Mouse (Mus musculus): ENCODE measurements around the gene Gm20403. TPM values are rescaled to one million over a fixed set of nuclear protein-coding genes. Genes with fewer than 3 reads are reported as not detected.

The Gm20403 gene
- polyA plus RNA-seq, 2 experiments, result not detected

DNA sequence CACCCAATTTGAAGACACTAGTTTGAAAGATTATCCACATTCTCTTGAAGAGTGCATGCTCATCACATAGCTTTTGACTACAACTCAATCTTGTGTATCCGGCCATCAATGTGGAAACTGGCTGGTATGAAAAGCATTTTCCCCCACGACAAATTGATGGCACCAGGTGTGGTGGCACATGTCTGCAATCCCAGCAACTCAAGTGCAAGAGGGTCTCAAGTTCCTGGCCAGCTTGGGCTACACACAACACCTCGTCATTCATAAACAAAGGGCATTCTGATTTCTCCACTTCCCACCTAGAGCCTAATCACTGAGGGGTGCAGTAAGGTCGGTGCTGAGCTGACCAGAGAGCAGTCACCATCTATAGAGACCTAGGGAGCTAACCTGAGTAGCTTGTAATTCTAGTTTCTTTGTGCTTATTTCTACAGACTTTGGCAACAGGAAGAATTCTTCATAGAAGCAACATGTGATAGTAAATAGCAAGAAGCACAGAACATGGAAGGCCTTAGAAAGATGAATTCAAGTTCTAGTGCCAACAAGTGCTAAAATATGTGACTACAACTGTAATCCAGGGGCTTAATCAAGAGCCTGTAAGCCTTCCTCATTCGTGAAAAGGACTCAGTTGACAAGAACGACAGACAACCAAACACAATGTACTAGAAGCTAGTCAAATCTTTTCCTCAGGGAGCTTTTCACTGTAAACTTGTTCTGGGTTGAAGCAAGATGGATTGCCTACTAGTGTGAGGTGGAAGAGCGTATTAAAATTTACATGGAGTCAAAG, 3.2 kb downstream of the Gm20403 start:
- no peak for TF ChIP-seq POLR2A (IDR thresholded peaks at IDR 0.05; ENCODE audit: borderline replicate concordance, extremely low read depth, insufficient read depth, insufficient read length)
- H3K4me1 ChIP-seq (ENCODE audit: control insufficient read depth, insufficient read depth, low read length), result no peaks in the 10 kb centered on the region
- ATAC-seq (ENCODE audit: low FRiP score, low read depth) (no peak), DNase-seq (ENCODE audit: low spot score) (no peak)
- no peaks in the 10 kb centered on the region for H3K9me3 ChIP-seq (ENCODE audit: control insufficient read depth, low read length)
- no peak overlapping the region for H3K4me3 ChIP-seq (replicated peaks; ENCODE audit: low read length)
- no peak overlapping the region for H3K27ac ChIP-seq (replicated peaks; ENCODE audit: low read depth, low read length)
- H3K27me3 ChIP-seq (ENCODE audit: control insufficient read depth, insufficient read depth, low read length), result no peaks in the 10 kb centered on the region
- no peak overlapping the region for H3K9ac ChIP-seq (ENCODE audit: low read depth, low read length, severe bottlenecking)
- H3K36me3 ChIP-seq (ENCODE audit: control insufficient read depth, insufficient read depth, low read length), result no peaks in the 10 kb centered on the region
- H3K4me2 ChIP-seq (replicated peaks; ENCODE audit: low read depth, low read length, severe bottlenecking), result no peak overlapping the region
- WGBS, result 73% methylated on average over 7 of the region's 7 CpGs

DNA sequence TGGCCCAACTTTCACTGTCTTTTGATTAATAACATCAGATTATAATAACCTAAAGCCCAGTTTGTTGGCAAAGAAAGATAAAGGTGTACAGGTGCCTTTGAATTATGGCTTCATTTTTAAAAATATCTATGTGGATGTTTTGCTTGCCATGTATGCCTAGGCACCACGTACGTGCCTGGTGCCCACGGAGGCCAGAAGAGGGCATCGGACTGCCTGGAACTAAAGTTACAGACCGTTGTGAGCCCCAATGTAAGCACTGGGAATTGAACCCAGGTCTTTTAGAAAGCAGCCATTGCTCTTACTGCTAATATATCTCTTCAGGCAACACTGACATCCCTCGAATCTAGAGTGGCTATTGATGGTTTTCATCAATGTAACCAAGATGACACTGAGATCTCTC, 4.4 kb downstream of the Gm20403 start:
- Histone ChIP-seq H3K4me3 (replicated peaks; ENCODE audit: low read length) (no peak overlapping the region), H3K27me3 (ENCODE audit: control insufficient read depth, insufficient read depth, low read length) (no peaks in the 10 kb centered on the region), H3K9me3 (ENCODE audit: control insufficient read depth, low read length) (no peaks in the 10 kb centered on the region), H3K4me1 (ENCODE audit: control insufficient read depth, insufficient read depth, low read length) (no peaks in the 10 kb centered on the region), H3K27ac (replicated peaks; ENCODE audit: low read depth, low read length) (no peak overlapping the region), H3K4me2 (replicated peaks; ENCODE audit: low read depth, low read length, severe bottlenecking) (no peak overlapping the region), H3K9ac (ENCODE audit: low read depth, low read length, severe bottlenecking) (no peak overlapping the region), H3K36me3 (ENCODE audit: control insufficient read depth, insufficient read depth, low read length) (no peaks in the 10 kb centered on the region)
- DNase-seq (ENCODE audit: low spot score) (no peak), ATAC-seq (ENCODE audit: low FRiP score, low read depth) (no peak)
- WGBS, result 78% methylated on average over 6 of the region's 6 CpGs
- TF ChIP-seq POLR2A (IDR thresholded peaks at IDR 0.05; ENCODE audit: borderline replicate concordance, extremely low read depth, insufficient read depth, insufficient read length), result no peak

DNA sequence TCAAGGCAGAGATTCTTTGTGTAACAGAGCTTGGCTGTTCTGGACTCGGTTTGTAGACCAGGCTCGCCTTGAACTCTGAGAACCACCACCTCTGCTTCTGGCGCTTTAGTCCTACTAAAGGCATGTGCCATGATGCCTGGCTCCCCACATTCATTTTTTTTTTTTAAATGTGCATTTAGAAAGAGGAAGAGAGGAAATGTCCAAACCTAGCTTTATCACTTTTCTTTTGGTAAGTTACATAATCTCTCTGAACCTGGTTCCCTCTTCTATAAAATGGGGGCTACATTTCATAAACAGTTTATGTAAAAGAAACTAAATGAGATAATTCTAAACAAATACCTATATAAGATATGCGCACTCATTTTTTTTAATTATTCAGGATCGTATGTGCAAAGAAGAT, 5.4 kb downstream of the Gm20403 start:
- Histone ChIP-seq H3K4me2 (replicated peaks; ENCODE audit: low read depth, low read length, severe bottlenecking) (no peak overlapping the region), H3K9ac (ENCODE audit: low read depth, low read length, severe bottlenecking) (no peak overlapping the region), H3K9me3 (ENCODE audit: control insufficient read depth, low read length) (no peaks in the 10 kb centered on the region), H3K4me1 (ENCODE audit: control insufficient read depth, insufficient read depth, low read length) (peaks cover 7% of the 10 kb centered on the region; the same call in 1 of the 2 replicates), H3K27ac (replicated peaks; ENCODE audit: low read depth, low read length) (no peak overlapping the region), H3K36me3 (ENCODE audit: control insufficient read depth, insufficient read depth, low read length) (no peaks in the 10 kb centered on the region), H3K4me3 (replicated peaks; ENCODE audit: low read length) (no peak overlapping the region), H3K27me3 (ENCODE audit: control insufficient read depth, insufficient read depth, low read length) (no peaks in the 10 kb centered on the region)
- TF ChIP-seq POLR2A (IDR thresholded peaks at IDR 0.05; ENCODE audit: borderline replicate concordance, extremely low read depth, insufficient read depth, insufficient read length), result no peak
- no peak for ATAC-seq (ENCODE audit: low FRiP score, low read depth)
- no peak for DNase-seq (ENCODE audit: low spot score)
- WGBS, result 83% methylated on average over 5 of the region's 5 CpGs

DNA sequence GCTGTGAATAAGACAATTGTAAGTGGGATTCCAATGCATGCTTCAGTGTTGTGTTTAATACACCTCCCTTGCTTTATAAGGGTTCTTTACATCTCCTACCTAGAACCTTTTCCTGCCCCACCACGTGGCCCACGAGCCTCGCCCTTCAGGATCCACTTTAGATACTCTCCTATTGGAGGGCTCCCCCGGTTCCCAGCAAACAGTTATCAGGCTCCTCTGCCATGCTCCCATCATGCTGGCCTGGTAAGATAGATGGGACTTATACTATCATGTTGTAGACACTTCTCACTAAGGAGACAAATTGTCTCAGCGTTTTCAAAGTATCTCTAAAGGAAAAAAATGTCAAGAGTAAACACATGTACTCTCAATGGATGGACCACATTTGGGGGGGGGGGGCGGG, 5.8 kb downstream of the Gm20403 start:
- H3K4me1 ChIP-seq (ENCODE audit: control insufficient read depth, insufficient read depth, low read length), result peaks cover 10% of the 10 kb centered on the region; the same call in 1 of the 2 replicates
- no peaks in the 10 kb centered on the region for H3K27me3 ChIP-seq (ENCODE audit: control insufficient read depth, insufficient read depth, low read length)
- no peaks in the 10 kb centered on the region for H3K9me3 ChIP-seq (ENCODE audit: control insufficient read depth, low read length)
- no peak overlapping the region for H3K27ac ChIP-seq (replicated peaks; ENCODE audit: low read depth, low read length)
- no peak for DNase-seq (ENCODE audit: low spot score)
- WGBS, result 84% methylated on average over 6 of the region's 6 CpGs
- ATAC-seq (ENCODE audit: low FRiP score, low read depth), result no peak
- H3K4me2 ChIP-seq (replicated peaks; ENCODE audit: low read depth, low read length, severe bottlenecking), result no peak overlapping the region
- no peak for TF ChIP-seq POLR2A (IDR thresholded peaks at IDR 0.05; ENCODE audit: borderline replicate concordance, extremely low read depth, insufficient read depth, insufficient read length)
- no peak overlapping the region for H3K4me3 ChIP-seq (replicated peaks; ENCODE audit: low read length)
- H3K9ac ChIP-seq (ENCODE audit: low read depth, low read length, severe bottlenecking), result no peak overlapping the region
- no peaks in the 10 kb centered on the region for H3K36me3 ChIP-seq (ENCODE audit: control insufficient read depth, insufficient read depth, low read length)

DNA sequence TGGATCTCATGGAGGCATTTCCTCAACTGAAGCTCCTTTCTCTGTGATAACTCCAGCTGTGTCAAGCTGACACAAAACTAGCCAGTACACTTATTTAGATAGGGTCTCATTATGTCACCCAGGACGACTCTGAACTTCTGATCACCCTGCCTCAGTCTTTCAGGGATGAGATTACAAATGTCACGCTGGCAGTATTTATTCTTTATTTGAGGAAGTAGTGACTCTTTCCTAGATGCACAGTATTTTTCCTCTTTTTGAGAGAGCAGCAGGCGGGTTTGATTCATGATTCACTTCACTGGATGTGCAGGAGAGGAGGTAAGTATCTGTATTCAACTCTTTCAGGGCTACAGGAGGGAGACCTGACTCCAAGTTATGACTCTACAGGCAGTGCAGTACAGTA, 17.3 kb downstream of the Gm20403 start:
- Histone ChIP-seq H3K36me3 (ENCODE audit: control insufficient read depth, insufficient read depth, low read length) (peaks cover 26% of the 10 kb centered on the region), H3K9ac (ENCODE audit: low read depth, low read length, severe bottlenecking) (no peak overlapping the region), H3K4me1 (ENCODE audit: control insufficient read depth, insufficient read depth, low read length) (no peaks in the 10 kb centered on the region), H3K9me3 (ENCODE audit: control insufficient read depth, low read length) (no peaks in the 10 kb centered on the region), H3K4me2 (replicated peaks; ENCODE audit: low read depth, low read length, severe bottlenecking) (no peak overlapping the region), H3K27me3 (ENCODE audit: control insufficient read depth, insufficient read depth, low read length) (no peaks in the 10 kb centered on the region), H3K4me3 (replicated peaks; ENCODE audit: low read length) (no peak overlapping the region), H3K27ac (replicated peaks; ENCODE audit: low read depth, low read length) (no peak overlapping the region)
- DNase-seq (ENCODE audit: low spot score) (no peak), ATAC-seq (ENCODE audit: low FRiP score, low read depth) (no peak)
- TF ChIP-seq POLR2A (IDR thresholded peaks at IDR 0.05; ENCODE audit: borderline replicate concordance, extremely low read depth, insufficient read depth, insufficient read length), result no peak
- WGBS, result 91% methylated on average over 3 of the region's 3 CpGs
